Mouse (Mus musculus) kidney, adult 2 months (tissue): ENCODE measurements around the gene Galnt3.

Source experiments
- CTCF ChIP-seq: fragments of 200-500 bp; conservative IDR thresholded peaks from 2 replicates; pipeline ENCODE4 v1.5.1; 2011; ENCODE audit warnings: low read depth, mild to moderate bottlenecking, control low read depth, low read length, moderate library complexity, mixed read lengths; ENCODE audit not compliant: insufficient read depth, insufficient read length
- POLR2A ChIP-seq: fragments of 200-500 bp; IDR thresholded peaks from one replicate; pipeline ENCODE4 v1.6.1; 2011; ENCODE audit warnings: low read depth, low read length, control low read depth

DNA sequence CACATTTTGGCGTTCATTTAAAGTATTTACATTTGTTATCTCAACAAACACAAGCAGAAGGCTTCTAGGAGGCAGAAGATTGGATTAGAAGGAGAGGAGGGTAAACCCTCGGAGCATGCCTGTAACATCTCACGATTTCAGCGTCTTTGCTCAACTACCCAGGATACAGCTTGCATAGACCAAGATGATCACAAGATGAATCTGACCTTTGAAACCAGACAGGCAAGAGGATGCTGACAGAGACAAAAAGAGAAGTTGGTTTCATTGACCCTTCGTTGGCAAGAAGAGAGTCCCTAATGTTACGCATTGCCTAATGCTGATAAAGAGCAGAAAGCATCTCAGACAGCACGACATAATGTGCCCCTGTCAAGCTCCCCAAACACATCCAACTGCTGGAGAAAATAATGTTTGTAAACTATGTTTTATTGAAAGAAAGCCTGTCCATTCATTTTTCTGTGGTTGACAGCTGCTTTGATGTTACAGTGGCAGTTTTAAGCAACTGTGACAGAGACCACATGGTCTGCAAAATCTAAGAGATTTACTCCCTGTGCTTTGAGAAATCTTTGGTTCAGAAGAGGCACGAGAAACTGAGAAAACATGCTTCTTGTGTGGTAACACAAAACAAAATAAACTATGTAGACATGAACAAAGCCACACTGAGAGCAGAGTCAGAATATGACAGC, 7.2 kb upstream of the Galnt3 start:
- TF ChIP-seq CTCF (no peak), POLR2A (no peak)
